Mouse (Mus musculus) thymus, adult 2 months (tissue): ENCODE data around the gene Oprm1.

Experiments used
- CTCF ChIP-seq: fragments of 200-500 bp; IDR thresholded peaks from 2 replicates; pipeline ENCODE4 v1.5.1; 2012; ENCODE audit warnings: mild to moderate bottlenecking, control low read depth, low read length, moderate library complexity, borderline replicate concordance; ENCODE audit not compliant: control insufficient read depth, poor library complexity, insufficient read depth; ENCODE audit errors: extremely low read depth
- POLR2A ChIP-seq: fragments of 200-500 bp; IDR thresholded peaks from 2 replicates; pipeline ENCODE4 v1.6.1; 2012; ENCODE audit warnings: mild to moderate bottlenecking, low read length, control low read depth, moderate library complexity; ENCODE audit not compliant: control insufficient read depth, poor library complexity, insufficient read depth; ENCODE audit errors: extremely low read depth

GRCm38 (mm10) chr10:6958791-6959190 is 200.5 kb downstream of the Oprm1 start:
- TF ChIP-seq CTCF (no peak), POLR2A (no peak)
